Mouse (Mus musculus) forebrain, embryonic 13.5 days (tissue): ENCODE results near the gene Fam13a. TPM values are rescaled to one million over a fixed set of nuclear protein-coding genes. Genes with fewer than 3 reads are reported as not detected.
A peak's percentile ranks its signal among the peaks of the same experiment; 100 is the strongest.

Experiments
- ATAC-seq: fragments of 200-750 bp; cut with Nextera tagmentation; 2 replicates; pipeline ENCODE4 v1.8.0; 2017
- H3K27ac ChIP-seq: fragments of 300-500 bp; sonication (generic); 2 replicates; pipeline ENCODE4 v1.5.1; 2015; ENCODE audit warnings: inconsistent platforms, mild to moderate bottlenecking, moderate library complexity
- H3K27me3 ChIP-seq: fragments of 300-500 bp; sonication (generic); 2 replicates; pipeline ENCODE4 v1.6.1; 2015; ENCODE audit warnings: mild to moderate bottlenecking, inconsistent platforms
- H3K36me3 ChIP-seq: fragments of 300-500 bp; sonication (generic); 2 replicates; pipeline ENCODE4 v1.6.1; 2015; ENCODE audit warnings: mild to moderate bottlenecking, inconsistent platforms; ENCODE audit not compliant: poor library complexity, severe bottlenecking
- H3K4me1 ChIP-seq: fragments of 300-500 bp; sonication (generic); 2 replicates; pipeline ENCODE4 v1.6.1; 2015; ENCODE audit warnings: inconsistent platforms
- H3K4me2 ChIP-seq: fragments of 300-500 bp; sonication (generic); 2 replicates; pipeline ENCODE4 v1.6.1; 2015; ENCODE audit warnings: inconsistent platforms, mild to moderate bottlenecking, moderate library complexity
- H3K4me3 ChIP-seq: fragments of 300-500 bp; sonication (generic); 2 replicates; pipeline ENCODE4 v1.5.1; 2015; ENCODE audit warnings: mild to moderate bottlenecking, inconsistent platforms
- H3K9ac ChIP-seq: fragments of 300-500 bp; sonication (generic); 2 replicates; pipeline ENCODE4 v1.6.1; 2015; ENCODE audit warnings: mild to moderate bottlenecking, inconsistent platforms
- H3K9me3 ChIP-seq: fragments of 300-500 bp; sonication (generic); replicated peaks from 2 replicates; pipeline ENCODE4 v1.6.1; 2016; ENCODE audit warnings: inconsistent platforms
- WGBS: fragments of 180-500 bp; shearing (Covaris S2); methylation state at CpG from one replicate; pipeline ENCODE4 v1.1.7; 2015; 5-methylcytosine and 5-hydroxymethylcytosine counted together
- polyA plus RNA-seq: library from polyadenylated mRNA; unstranded; fragments of >200 nt; fragmentation: Nextera tagmentation; extraction: Ambion mirVana; gene quantifications from 2 replicates; pipeline ENCODE4 v1.2.1, GENCODE M21; 2015

Gene Fam13a
- polyA plus RNA-seq, 1 experiment from 2014 or later: 6.6 TPM

DNA sequence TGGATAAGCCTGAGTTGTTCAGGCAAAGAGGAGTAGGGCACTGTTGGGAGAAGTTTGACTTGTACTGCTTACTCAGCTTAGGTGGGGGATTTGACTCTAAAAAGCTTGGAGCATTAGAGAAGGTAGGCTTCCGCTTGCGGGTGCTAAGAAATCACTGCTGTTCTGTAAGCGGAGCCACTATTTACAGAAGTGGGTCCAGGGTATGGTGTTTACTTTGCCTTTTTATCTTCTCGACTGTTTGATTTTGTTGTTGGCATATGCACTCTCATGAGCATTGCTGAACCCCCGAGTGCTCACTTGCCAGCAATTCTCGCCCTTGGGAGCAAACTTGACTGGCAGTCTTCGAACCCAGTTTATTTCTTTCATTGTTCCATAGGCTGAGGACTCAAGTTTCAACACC is 123.8 kb downstream of the Fam13a start:
- H3K27me3 ChIP-seq: no peaks in the 10 kb centered on the region
- no peak overlapping the region for H3K9ac ChIP-seq
- peaks cover 27% of the 10 kb centered on the region for H3K4me1 ChIP-seq
- ATAC-seq: no peak
- WGBS: 92% methylated on average over 7 of the region's 7 CpGs
- H3K36me3 ChIP-seq: no peaks in the 10 kb centered on the region
- H3K4me2 ChIP-seq: no peak overlapping the region
- no peak overlapping the region for H3K27ac ChIP-seq
- no peak overlapping the region for H3K4me3 ChIP-seq
- no peaks in the 10 kb centered on the region for H3K9me3 ChIP-seq

DNA sequence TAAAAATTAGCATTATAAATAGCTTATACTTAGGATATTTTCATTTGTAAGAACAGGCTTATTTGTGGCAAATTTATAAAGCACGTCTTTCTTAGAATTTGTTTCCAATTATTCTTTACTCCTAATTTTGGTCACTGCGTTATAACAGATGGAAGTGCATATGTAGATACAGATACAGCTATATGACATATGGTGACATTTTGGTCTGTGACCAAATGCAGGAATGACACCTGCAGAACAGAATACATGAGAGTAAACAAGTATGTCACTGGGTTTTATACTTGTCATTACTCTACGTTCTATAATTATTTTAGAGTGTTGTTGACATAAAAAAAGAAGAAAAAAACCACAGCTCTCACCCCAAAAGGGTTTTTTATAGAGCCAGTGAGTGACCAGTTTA is 125.3 kb downstream of the Fam13a start:
- Histone ChIP-seq H3K27ac (no peak overlapping the region), H3K9me3 (no peaks in the 10 kb centered on the region), H3K4me2 (no peak overlapping the region), H3K36me3 (no peaks in the 10 kb centered on the region), H3K4me1 (peaks cover 33% of the 10 kb centered on the region), H3K27me3 (no peaks in the 10 kb centered on the region), H3K4me3 (no peak overlapping the region), H3K9ac (no peak overlapping the region)
- peak; percentile 34; the same call in 1 of the 2 replicates for ATAC-seq
- 79% methylated on average over 3 of the region's 3 CpGs for WGBS

DNA sequence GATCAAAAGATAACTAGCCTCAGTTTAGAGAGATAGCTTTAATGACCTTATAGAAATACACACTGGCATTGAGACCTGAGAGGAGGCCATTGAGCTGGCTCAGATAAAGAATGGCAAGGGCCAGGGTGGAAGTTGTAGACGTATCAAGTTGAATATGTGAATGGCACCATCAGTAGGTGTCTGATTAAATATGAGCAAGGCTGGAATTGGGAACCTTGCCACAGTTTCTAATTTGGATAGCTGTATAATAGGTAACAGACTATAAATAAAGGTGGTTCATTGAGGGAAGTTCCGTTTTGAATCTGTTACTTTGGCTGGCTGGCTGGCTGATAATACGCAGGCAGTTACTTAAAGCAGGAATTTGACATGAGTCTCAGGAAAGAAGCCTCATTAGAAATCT is 127.7 kb downstream of the Fam13a start:
- 62% methylated on average over 3 of the region's 3 CpGs for WGBS

DNA sequence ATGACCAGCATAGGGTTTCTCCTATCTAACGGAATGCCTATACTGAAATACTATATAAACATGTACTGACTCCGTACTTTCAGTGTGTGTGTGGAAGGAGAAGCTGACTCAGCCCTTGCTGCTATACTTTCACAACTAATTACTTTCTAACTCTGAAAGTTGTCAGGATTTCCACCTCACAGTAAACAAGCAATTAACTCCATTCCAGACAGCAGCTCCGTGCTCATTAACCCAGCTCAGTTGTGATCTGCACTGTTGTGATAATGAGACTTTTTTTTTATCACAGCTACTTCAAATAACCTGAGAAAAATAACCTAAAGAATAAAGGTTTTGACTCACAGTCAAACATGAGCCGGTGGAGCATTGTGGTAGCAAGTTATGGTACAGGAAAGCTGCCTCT is 129.4 kb downstream of the Fam13a start:
- H3K27ac ChIP-seq: no peak overlapping the region
- 32% methylated on average over 4 of the region's 4 CpGs for WGBS
- ATAC-seq: peak; percentile 78

More for the DNA sequence above, 127.7 kb downstream of the Fam13a start:
- Histone ChIP-seq H3K4me2 (no peak overlapping the region), H3K9ac (no peak overlapping the region), H3K36me3 (no peaks in the 10 kb centered on the region), H3K27me3 (0 out of 2 replicates have a peak, but pooled peaks cover 3% of the 10 kb centered on the region), H3K9me3 (no peaks in the 10 kb centered on the region), H3K4me1 (peaks cover 19% of the 10 kb centered on the region), H3K27ac (no peak overlapping the region), H3K4me3 (no peak overlapping the region)
- no peak for ATAC-seq

DNA sequence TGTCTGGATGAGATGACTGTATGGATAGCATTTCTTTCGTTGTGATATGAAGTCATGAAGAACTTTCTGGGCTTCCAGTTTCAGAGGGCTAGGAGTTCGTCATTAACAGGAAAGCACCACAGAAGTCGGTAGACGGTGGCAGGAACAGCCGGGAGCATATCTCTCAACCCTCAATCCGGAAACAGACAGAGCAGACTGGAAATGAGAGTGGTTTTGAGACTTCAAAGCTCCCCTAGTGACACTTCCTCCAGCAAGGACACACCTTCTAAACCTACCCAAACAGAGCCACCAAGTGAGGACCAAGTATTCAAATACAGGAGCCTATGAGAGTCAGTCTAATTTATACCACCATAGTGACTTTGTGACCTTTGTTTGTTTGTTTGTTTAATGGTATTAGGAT is 131.0 kb downstream of the Fam13a start:
- no peak for ATAC-seq
- 94% methylated on average over 6 of the region's 6 CpGs for WGBS
- Histone ChIP-seq H3K27ac (no peak overlapping the region), H3K4me2 (no peak overlapping the region), H3K4me1 (peaks cover 15% of the 10 kb centered on the region), H3K9ac (no peak overlapping the region), H3K9me3 (no peaks in the 10 kb centered on the region), H3K27me3 (0 out of 2 replicates have a peak, but pooled peaks cover 3% of the 10 kb centered on the region), H3K4me3 (no peak overlapping the region), H3K36me3 (peaks cover 9% of the 10 kb centered on the region; the same call in 1 of the 2 replicates)

More for the DNA sequence above, 129.4 kb downstream of the Fam13a start:
- Histone ChIP-seq H3K4me3 (no peak overlapping the region), H3K36me3 (peaks cover 8% of the 10 kb centered on the region; the same call in 1 of the 2 replicates), H3K4me1 (peaks cover 19% of the 10 kb centered on the region), H3K4me2 (no peak overlapping the region), H3K9me3 (no peaks in the 10 kb centered on the region), H3K9ac (no peak overlapping the region), H3K27me3 (0 out of 2 replicates have a peak, but pooled peaks cover 3% of the 10 kb centered on the region)

DNA sequence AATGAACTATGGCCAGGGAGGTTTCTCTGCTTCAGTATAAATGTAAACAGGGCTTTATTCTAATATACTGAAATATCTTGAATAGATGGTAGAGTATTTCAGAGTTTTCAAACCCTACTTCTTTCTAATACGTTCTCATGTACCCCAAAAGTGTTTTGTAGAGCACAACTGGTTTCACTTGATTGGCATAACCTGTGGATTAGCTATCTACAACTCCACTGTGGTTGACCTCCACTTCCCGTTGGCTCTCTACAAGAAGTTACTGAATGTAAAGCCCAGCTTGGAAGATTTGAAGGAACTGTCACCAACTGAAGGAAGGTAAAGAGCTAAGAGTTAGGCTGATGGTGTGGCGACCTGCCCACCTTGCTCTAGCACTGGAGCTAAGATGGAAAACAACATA is 134.4 kb downstream of the Fam13a start:
- Histone ChIP-seq H3K27ac (no peak overlapping the region), H3K4me3 (no peak overlapping the region), H3K36me3 (peaks cover 9% of the 10 kb centered on the region; the same call in 1 of the 2 replicates), H3K27me3 (0 out of 2 replicates have a peak, but pooled peaks cover 3% of the 10 kb centered on the region), H3K4me2 (no peak overlapping the region), H3K9ac (no peak overlapping the region), H3K9me3 (no peaks in the 10 kb centered on the region), H3K4me1 (no peaks in the 10 kb centered on the region)
- 94% methylated on average over 3 of the region's 3 CpGs for WGBS
- no peak for ATAC-seq

DNA sequence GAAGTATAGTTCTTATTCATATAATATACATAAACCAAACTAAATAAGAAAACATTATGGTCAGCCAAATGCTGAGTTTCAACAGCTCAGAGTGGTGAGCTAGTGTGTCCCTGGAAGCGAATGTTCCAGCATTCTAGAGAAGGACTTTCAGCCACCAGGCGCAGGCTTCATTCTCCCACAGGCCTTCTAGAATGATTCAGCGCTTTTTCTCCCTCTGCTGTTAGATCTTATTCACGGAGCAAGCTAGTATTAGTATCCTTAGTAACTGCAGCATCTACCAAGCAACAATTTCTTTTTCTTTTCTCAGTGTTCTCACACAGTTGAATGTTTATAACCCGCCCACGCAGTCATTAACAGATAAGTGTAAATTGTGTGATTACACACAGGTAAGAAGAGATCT is 142.1 kb downstream of the Fam13a start:
- H3K4me2 ChIP-seq: no peak overlapping the region
- no peaks in the 10 kb centered on the region for H3K4me1 ChIP-seq
- no peaks in the 10 kb centered on the region for H3K9me3 ChIP-seq
- no peak for ATAC-seq
- H3K4me3 ChIP-seq: no peak overlapping the region
- H3K27ac ChIP-seq: no peak overlapping the region
- H3K27me3 ChIP-seq: no peaks in the 10 kb centered on the region
- H3K36me3 ChIP-seq: peaks cover 15% of the 10 kb centered on the region; the same call in 1 of the 2 replicates
- 80% methylated on average over 6 of the region's 6 CpGs for WGBS
- no peak overlapping the region for H3K9ac ChIP-seq

Other genes with a start within 250 kb of the Fam13a start
- 14.6 and 15.0 TPM in 2 replicates for gene Herc3, start 193.1 kb downstream of the Fam13a start, polyA plus RNA-seq
- gene Nap1l5, start 117.5 kb downstream of the Fam13a start, polyA plus RNA-seq: 49.1 and 52.6 TPM in 2 replicates
- gene Tigd2, start 184.3 kb upstream of the Fam13a start, polyA plus RNA-seq: 8.4 and 9.0 TPM in 2 replicates